Mouse (Mus musculus) G1E (cell line): Measurements from ENCODE around the gene C1qtnf9.

ENCODE experiments used
- CTCF ChIP-seq: IDR thresholded peaks from 2 replicates; pipeline ENCODE4 v1.5.1; 2012; ENCODE audit warnings: low read depth, low read length, inconsistent platforms, mixed read lengths
- GATA1 ChIP-seq: IDR thresholded peaks from 2 replicates; pipeline ENCODE4 v1.6.1; 2012; ENCODE audit warnings: borderline replicate concordance, low read length, inconsistent platforms, mixed read lengths
- GATA2 ChIP-seq: IDR thresholded peaks from 2 replicates; pipeline ENCODE4 v1.6.1; 2012; ENCODE audit warnings: low read depth, low read length, inconsistent platforms, borderline replicate concordance
- TAL1 ChIP-seq: conservative IDR thresholded peaks from 2 replicates; pipeline ENCODE4 v1.6.1; 2012; ENCODE audit warnings: low read depth, low read length, inconsistent platforms, mixed read lengths

DNA sequence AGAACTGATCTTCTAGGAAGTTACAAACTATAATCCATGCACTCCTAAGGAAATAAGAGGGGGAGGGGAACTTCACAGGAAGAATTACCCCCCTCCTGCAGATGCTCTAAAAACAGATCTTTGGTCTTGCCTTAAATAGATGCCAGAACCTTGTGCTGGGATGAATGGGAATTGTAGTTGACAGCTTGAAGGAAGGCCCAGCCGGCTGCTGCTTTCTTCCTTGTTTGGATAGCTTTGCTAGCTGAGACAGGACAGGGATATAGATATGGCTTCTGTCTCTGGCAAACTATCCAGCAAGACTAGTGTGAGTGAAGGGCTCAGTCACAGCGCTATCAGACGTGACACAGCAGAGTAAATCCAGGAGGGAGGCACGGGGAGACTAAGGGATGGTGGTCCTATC lies 34.2 kb upstream of the C1qtnf9 start:
- TF ChIP-seq CTCF (no peak), GATA2 (no peak), TAL1 (no peak), GATA1 (no peak)
